Mouse (Mus musculus): Measurements from ENCODE around the gene Phc2.

DNA sequence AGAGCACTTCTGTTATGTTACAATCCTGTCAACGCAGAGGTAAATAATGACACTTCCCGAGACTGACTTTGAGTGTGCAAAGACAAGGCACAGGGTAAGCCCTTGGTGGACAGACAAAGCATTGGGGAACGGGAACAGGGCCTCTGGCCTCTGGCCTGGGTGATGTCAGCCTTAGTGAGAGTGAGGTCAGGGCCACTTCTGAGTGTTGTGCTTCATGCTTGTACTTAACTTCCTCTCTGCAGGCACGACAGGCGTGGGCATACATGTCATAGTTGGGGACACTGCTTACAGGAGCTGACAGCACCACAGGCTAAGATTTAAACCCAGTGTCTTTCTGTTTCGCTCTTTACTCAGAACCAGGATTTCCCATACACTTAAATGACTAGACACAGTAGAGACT lies 79.0 kb downstream of the Phc2 start:
- TF ChIP-seq CTCF (IDR thresholded peaks at IDR 0.05) (no peak), POLR2A (IDR thresholded peaks at IDR 0.05; ENCODE audit: insufficient read depth, low read depth, low read length) (no peak), EP300 (IDR thresholded peaks at IDR 0.05; ENCODE audit: insufficient read depth, low read depth, low read length) (no peak)
